Mouse (Mus musculus): ENCODE results near the gene Zmiz1. TPM values are rescaled to one million over a fixed set of nuclear protein-coding genes. Genes with fewer than 3 reads are reported as not detected.
A peak's percentile ranks its signal among the peaks of the same experiment; 100 is the strongest.

Gene Zmiz1
- total RNA-seq, 2 experiments from 2014 or later: 24.3 to 27.2 TPM

DNA sequence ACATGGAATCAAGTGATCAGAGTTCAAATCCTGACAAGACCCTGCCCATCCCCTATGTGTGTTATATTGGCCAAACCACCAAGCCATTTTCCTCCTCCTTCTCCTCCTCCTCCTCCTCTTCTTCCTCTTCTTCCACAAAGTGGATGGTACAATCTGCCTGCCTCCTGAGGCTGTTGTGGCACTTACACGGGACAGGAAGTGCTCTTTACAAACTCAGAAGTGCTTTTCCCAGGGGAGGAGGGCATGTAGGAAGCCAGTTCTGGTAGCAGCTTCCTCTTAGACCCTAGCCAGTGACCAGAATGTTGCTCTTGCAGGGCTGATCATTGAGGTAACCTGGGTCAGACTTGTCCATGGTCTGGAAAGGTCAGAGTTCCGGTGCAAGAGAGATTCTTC, 6.4 kb upstream of the Zmiz1 start:
- intact Hi-C loops (cut with DNase I): loop anchor here (10.0 kb wide), 1 partner anchor 948 kb away; no protein-coding TSS in a partner anchor
- peak in 1 of 2 experiments; percentile 6 for DNase-seq

DNA sequence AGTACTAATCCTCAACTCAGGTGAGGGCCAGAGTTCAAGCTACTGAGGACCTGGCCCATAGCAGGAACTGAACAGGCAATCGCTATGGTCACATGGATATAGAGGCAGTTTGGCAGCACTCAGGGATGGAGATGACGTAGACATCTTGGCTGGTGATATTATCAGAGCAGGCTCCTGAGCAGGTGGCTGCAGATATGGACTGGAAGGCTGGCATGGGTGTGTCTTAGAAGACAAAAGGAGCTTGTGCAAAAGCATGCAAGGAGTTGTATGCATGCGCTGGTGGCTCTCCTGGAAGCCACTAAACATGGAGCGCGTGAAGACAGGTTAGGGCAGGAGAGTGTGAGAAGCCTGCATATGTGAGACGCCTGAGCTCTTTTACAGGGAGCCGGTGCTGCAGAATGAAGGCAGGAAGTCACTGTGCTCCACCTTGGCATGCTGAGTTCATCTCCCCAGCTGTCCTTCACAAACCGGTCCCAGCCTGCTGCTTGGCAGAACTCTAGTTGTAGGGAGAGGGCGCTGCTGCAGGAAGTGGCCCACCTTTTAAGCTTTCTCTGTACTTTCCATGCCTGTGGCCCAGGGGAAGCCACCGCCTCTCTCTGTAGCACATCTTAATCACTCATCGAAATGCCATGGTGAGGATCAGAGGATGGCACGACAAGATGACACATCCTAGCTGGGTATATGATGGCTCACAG, 4.8 kb upstream of the Zmiz1 start:
- intact Hi-C loops (cut with DNase I): loop anchor here (10.0 kb wide), 1 partner anchor 949 kb away; no protein-coding TSS in a partner anchor
- no peak for DNase-seq

DNA sequence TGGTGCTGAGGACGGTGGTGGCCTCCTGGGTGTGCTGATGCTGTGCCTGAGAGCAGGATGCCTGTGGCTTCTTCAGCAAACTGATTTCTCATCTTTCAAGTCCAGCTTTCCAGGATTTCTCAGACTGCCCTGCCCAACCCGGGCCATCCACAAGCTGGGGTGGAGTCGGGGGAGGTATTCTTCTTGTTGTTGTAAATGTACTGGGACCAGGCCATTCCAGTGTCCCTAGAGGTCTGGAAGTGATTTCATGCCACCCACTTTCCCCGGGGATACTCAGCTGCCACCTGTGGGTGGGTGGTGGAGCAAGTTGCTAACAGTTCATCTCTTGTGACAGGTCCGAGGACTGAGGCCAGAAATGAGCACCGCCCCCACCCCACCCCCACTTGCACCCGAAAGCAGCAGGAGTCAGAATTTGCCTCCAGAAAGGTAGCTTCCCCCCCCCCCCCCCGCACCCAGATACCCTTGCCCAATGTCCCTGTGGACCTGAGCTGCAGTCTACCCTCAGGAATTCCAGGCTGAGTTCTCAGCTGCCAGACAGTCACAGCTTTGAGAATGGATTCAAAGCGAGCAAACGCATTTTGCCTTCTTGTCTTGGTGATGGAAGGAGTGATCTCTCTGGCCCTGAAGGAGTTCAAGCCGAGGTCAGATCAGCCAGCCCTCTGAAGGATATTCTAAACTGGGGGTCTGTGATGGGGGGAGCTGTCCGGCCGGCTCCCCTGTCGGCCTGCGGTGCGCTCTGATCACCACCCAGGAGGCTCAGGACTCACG, 2.1 kb upstream of the Zmiz1 start:
- intact Hi-C loops (cut with DNase I): loop anchor here (5.0 to 10.0 kb wide), 4 partner anchors 75 to 952 kb away; no protein-coding TSS in a partner anchor
- no peak for DNase-seq

DNA sequence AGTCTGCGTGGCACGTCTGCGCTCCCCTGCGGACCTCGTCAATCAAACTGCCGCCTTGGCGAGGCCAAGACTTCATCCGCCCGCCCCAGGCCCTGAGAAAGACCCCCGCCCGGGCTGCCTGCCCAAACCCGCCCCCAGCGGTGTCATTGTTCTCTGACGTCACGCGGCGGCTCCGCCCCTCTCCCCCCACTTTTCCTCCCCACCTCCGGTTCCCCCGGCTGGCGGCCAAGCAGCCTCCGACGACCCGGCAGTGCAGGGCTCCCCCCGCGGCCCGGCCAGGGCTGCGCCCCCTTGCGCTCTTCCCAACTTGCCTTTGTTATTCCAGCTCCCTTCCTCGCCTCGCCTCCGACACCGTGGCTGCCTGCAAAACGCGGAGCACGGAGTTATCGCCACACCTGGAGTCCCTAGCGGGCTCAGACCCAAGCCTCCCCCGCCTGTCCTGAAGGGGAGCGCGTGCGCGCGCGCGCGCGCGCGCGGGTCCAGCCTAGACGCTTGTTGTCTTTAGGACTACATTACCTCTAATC, 1.5 kb upstream of the Zmiz1 start:
- peak; percentile 94 to 95 for DNase-seq
- intact Hi-C loops (cut with DNase I): loop anchor here (5.0 to 10.0 kb wide), 4 partner anchors 75 to 953 kb away; no protein-coding TSS in a partner anchor

DNA sequence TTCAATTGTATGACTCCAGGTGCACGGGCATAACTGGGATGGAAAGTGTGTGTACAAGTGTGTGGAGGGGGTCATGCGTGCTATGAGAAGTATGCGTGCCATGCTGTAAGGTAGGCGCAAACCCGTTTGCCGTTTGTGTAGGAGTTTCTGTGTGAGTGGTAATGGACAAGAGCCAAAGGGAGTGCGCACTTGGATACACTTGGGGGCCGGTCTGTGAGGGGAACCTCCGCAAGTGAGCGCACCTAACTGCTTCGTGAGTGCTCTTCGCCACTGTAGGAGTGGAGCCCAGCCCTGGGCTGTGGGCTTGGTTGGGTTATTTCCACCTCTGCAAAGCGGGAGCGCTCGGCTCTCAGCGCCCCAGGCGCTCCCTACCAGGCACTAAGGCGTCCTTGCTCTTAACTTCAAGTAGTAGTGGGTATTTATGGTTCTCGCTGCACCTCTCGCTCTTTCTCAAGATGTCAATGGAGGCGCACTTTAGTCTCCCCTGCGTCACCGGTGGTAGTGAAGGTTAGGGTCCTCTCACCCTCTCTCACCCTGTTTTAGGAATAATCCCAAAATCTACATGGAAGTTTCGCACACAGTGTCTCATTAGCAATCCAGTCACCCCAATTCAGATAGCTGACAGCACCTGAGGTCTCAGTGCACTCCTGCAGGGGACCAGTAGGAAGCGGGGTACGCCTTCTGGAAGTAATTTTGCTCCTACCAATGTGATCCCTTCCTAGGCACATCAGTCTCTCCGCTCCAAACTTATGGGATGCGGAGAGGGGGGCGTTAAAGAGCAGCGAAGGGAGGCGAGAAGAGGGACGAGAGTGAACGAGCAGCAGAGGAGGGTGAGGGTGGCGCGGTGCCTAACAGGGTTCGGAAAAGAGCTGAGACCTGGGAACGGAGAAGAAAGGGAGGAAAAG, 622 bp upstream of the Zmiz1 start:
- DNase-seq: peak in 1 of 2 experiments; percentile 8
- intact Hi-C loops (cut with DNase I): loop anchor here (1.0 to 10.0 kb wide), 5 partner anchors 74 to 954 kb away; no protein-coding TSS in a partner anchor

DNA sequence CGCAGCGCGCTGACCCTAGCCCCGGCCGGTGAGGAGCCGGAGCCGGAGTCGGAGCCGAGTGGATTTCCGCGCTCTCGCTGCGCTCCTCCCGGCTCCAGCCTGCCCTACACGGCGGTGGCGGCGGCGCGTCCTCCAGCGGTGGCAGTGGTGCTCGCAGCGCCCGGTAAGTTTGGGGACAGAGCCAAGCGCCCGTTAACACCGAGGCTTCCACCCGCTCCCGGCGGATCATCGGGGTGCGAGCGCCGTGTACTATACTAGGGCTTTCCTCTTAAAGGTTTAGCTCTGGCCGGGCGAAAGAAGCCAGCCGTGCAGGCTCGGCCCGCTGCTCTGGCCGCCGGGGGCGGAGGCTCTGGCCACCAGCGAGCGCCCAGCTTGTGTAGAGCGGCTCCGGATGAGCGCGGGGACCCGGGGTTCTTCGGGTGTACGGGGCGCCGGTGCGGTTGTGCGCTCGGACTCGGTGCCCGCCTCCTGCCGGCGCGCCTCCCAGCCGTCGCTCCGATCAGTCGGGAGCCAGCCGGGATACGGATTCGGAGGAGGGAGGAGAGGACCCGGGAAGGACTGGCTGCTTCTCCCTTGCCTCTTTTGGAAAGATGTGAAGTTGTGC, 511 bp downstream of the Zmiz1 start:
- DNase-seq: peak; percentile 76 to 90
- intact Hi-C loops (cut with DNase I): loop anchor here (1.0 to 10.0 kb wide), 5 partner anchors 73 to 955 kb away; no protein-coding TSS in a partner anchor

DNA sequence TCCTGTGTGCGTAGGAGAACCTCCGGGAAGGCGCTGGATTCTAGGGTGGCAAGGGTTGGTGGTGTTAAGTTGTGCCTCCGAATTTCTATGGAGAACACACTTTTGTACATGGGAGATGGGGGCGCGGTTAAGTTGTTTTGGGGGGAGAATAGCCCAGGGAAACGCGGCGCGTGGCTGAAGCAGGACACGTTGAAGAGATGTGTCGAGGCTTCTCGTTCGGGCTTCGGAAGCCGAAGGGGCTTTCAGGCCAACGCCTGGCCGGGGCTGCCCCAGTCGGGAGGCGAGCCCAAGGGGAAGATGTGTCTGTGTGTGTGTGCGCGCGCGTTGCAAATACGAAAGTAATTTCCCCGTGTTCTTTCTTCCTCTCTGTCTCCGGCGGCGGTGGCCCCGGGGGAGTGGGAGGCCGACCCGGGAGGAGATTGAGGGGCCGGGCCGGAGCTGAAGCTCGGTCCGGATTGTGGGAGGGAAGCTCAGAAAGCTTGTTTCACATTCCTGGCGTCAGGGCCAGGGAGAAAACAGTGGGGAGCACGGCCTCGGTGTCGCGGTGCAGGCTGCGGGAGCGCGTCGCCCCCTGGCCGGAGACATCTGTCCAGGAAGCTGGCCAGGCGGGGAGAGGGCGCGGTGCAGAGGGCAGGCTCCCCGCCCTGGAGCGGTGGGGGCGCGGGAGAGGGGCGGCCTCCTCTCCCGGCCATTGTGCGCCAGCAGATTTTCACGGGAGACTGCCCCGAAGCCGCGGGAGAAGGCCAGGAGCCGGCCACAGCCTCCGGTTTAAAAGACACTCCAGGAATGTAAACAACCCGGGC, 1.2 kb downstream of the Zmiz1 start:
- intact Hi-C loops (cut with DNase I): loop anchor here (1.0 to 10.0 kb wide), 7 partner anchors 35 to 955 kb away; no protein-coding TSS in a partner anchor
- DNase-seq: peak; percentile 78 to 79

DNA sequence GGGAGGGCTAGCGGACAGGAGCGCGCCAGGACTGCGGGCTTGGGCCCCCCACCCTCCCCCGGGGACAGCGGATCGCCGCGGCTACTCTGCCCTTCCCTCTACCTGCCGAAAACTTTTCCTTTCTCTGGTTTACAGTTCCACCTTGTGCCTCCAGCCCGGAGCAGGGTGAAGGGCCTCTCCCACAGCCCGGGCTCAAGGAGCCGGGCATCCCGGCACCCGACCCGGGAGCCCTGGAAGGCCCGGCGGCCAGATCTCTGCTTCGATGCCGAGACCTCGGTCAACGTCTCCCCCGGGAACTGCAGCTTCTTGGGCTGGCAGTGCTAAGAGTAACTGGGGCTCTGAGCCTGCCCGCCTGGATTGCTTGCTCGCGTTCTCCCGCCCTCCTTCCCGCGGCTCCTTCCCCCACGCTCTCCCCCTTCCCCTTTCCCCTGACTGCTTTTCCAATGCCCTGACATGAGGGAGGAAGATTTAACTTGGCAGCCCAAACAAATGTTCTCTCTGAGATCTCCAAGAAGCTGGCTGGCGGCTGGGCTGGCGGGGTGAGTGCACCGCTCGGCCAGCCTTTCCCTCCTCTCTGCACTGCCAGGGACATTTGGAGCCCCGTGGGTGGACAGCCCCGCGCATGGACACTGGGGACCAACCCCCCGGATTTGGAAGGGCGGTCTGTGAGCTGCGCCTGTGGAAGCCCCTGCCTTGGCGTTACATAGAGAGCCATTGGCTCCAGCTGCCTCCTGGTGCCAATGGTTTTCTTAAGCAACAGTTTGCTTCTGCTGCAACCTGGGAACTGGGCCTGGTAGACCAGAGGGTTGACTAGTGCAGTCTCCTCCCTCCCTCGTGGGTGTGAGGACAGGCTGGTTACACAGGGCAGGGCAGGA, 2.1 kb downstream of the Zmiz1 start:
- intact Hi-C loops (cut with DNase I): loop anchor here (2.0 to 5.0 kb wide), 2 partner anchors 34 to 101 kb away; no protein-coding TSS in a partner anchor
- peak; percentile 72 for DNase-seq

DNA sequence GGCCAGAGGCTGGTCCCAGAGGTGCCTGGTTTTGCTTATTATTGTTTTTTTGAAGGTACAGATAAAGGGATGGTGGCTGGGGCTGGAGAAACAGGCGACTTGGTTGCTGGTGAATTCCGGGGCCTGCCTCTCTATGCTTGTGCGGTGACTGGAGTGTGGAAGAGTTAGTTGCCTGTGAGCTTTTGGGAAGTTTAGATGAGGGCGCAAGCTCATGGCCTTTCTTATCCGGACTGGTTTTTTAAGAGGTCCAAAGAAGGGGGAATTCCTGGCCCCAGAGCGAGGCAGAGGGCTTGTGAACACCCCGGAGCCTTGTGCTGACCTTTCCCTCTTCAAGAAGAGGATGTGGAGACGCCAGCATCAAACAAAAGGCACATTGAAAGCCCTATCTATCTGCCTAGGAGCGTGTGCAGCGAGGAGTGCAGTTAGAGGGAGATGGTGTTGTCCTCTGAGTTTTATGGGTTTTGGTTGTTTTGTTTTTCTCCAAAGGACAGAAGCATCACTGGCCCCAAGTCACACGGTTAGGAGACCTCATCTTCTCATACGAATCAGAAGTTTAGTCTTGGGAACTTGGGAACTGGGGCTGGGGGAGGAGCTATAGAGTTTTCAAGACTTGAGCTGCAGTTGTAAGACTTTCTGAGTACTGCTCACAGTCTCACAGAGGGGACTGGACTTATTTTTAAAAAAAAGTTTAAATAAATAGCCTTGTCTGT, 2.8 kb downstream of the Zmiz1 start:
- intact Hi-C loops (cut with DNase I): loop anchor here (2.0 to 5.0 kb wide), 2 partner anchors 33 to 100 kb away; no protein-coding TSS in a partner anchor

DNA sequence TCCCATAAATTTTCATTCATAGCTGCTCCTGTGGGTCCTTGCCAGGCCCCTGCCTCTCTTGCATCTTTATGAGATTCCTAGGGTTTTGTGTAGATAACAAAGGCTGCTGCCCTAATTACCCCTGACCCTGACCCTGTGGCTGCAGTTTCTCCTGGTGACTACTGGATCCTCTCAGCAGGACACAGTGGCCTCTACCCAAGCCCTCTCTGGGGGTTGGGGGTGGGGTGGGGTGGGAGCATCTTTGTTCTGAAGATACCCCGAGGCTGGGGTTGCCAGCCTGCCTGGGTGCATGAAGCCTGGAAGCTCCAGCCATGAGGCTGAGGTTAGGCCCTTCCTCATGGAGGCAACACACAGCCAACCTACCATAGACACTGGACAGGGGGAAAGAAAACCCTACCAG, 4.0 kb downstream of the Zmiz1 start:
- intact Hi-C loops (cut with DNase I): loop anchor here (5.0 kb wide), 1 partner anchor 99 kb away; no protein-coding TSS in a partner anchor

More for the DNA sequence above, 2.8 kb downstream of the Zmiz1 start:
- DNase-seq: no peak

DNA sequence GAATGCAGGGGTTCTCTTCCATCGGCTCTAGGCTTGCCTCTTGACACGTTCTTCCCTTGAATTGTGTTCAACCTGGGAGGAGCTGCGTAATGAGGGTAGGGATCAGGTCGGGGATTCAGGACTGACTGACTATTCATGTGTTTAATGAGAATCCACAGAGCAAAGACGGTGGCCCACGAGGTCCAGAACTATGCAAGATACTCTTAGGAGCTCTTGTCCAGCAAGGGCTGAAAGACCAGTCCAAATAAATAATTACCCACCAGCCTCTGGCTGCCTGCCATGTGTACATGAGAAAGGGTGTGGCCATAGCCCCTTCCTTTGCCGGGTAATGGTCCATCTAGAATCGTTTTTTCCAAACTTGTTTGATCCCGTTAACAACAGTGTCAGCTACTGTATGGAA, 4.9 kb downstream of the Zmiz1 start:
- no peak for DNase-seq
- intact Hi-C loops (cut with DNase I): loop anchor here (5.0 kb wide), 1 partner anchor 98 kb away; no protein-coding TSS in a partner anchor

More for the DNA sequence above, 4.0 kb downstream of the Zmiz1 start:
- DNase-seq: no peak

DNA sequence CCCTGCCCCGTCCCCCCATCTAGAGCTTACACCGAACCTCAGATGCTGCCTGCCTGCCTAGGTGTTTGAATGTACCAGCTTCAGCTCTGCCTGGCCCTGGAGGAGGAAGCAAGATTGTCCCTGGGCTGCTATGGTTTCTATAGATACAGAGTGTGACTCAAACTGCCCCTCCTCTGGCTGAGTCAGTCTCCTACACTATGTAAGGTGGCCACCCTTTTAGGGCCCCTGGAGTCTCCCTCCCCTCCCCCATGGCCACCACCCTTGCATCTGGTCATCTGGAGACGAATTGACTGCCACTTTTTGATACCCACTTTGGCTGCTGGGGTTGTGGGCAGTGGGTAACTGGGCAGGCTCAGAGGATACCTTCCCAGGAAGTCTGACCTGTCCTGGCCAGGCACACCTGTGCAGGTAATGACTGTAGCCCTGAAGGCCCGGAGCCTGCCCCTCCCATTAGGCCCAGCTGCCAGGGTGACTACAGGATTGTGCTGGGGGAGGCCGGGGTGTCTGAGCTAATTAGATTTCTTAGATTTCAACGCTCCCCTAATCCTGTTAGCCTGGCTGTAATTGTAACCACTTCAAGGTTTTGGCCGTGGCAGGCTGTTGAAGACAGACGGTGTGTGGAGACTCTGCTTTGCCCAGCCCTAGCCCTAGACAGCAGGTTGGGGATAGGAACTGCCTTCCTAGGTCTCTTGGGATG, 5.8 kb downstream of the Zmiz1 start:
- intact Hi-C loops (cut with DNase I): loop anchor here (5.0 kb wide), 1 partner anchor 98 kb away; no protein-coding TSS in a partner anchor
- DNase-seq: no peak

DNA sequence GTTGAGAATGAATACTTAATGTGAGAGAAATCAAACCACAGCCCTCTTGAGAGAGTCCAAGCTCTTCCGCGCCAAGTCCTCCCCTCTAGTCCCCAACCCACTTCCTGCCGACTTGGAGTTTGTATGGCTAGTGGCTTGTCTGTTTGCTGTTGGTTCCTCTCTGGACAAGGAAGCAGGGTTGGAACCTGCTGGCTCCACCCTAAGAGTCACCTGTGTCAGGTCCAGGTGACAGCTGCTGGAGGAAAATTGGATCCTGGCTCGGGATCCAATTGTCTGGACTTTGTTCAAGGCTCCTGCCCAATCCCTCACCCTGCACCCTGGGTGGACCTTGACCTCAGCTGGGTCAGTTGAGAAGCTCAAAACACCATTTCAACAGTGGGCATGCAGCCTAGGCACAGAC, 7.4 kb downstream of the Zmiz1 start:
- intact Hi-C loops (cut with DNase I): no loop called here
- no peak for DNase-seq

DNA sequence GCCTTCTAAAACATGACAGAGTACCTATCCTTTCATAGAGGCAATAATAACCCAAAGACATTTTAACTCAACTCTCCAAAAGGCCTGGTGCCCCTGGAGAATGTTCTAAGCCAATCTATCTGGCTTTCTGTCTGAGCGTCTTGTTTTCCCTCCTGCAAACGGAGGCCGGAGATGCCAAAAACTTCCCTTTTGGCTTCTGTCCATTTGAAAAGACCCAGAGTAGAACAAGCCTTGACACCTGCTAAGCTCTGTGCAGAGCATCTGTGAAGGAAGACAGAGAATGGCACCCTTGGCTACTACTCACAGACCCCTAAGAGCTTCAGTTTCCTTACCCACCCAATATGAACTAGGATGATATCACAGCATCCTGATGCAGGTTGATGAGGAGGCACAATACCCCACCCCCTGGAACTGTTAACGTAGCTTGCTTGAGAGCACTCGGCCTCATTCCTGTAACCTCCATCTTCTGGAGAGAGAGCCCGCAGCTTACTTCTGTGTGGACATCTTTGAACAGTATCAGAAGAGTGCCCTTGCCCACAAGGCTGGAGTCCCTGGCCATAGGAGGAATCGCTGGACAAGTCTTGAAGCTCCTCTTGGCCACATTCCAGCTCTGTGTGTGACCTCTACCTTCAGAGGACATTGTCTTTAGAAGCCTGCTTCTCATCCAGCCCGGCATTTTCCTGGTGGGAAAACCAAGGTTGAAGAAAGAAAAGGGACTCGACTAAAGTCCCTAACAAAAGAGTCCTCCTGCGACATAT, 9.1 kb downstream of the Zmiz1 start:
- no peak for DNase-seq
- intact Hi-C loops (cut with DNase I): no loop called here

DNA sequence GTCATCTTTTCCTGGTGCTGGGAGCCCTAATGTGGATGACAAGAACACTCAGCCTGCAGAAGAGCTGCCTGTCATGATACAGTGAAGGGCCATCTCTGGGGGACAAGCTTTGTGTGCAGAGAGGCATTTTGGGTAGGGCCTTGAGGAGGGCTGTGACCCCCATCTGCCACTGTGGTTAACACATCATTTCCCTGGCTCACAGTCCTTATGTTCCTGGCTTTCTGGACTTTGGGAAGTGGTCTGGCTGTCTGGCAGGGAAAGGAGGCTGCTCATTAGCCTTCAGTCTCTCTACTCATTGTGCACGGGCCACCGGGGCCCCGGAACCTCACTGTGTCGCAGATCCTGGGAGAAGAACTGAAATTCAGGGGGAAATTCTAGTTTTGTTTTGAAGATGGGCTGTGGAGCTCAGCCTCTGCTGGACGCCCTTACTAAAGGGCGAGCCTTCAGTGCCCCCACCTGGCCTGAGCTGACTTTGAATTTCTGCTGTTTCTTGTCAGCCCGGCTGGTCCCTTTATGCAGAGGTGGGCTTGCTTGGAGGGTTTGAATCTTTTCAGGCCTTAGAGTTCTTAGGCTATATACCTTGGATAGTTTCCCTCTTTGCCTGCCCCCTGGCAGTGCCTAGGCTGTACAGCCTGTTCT, 10.0 kb downstream of the Zmiz1 start:
- intact Hi-C loops (cut with DNase I): no loop called here
- no peak for DNase-seq
